Mouse (Mus musculus) kidney, postnatal 4 days (tissue): ENCODE data around the gene Gata2.

Experiments used
- DNase-seq, 2 experiments: peaks; one replicate each; pipeline ENCODE4 v3.0.0; 2021; ENCODE audit warnings: mixed read lengths in 2 of 2

Gata2 gene

GRCm38 (mm10) chr6:88209453-88209852, 15.8 kb downstream of the Gata2 start:
- DNase-seq, result no peak

DNA sequence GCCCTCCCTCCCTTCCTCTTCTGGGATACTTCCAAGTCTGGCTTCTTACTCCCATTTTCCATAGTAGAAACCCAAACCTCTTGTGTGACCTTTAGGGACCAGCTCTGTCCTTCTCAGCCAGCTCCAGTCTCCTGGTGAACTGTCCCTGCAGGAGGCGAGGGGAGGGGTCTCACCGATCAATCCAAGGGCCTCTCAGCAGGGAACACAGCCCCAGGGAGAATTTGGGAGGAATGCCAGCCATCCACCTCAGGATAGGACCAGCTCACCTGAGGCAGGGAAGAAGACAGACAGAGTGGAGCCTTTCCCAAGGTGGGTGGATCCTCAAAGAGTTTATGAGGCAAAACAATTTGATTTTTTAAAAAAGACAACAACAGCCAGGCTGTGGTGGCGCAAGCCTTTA, 16.5 kb downstream of the Gata2 start:
- no peak for DNase-seq

- DNase-seq, result no peak
Measured at GRCm38 (mm10) chr6:88215797-88216196, 22.1 kb downstream of the Gata2 start.

DNA sequence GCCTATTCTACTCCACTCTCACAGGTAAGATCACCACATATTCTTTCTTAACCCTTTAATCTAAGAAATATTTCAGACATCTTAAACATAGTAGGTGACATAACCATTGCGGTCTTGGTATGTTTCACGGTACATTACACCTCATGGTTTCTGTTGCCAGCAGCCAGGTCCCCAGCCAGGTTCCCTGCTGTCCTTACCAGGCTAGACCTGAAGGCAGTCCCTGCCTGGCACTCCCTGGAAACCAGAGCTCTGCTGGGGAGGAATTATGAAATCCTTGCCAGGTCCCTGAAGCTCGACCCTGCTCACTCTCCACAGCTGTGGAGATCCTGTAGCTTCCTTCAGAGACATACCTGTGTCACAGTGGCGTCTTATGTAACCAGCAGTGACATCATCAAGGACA, 22.5 kb downstream of the Gata2 start:
- DNase-seq, result no peak

GRCm38 (mm10) chr6:88219094-88219493, 25.4 kb downstream of the Gata2 start:
- DNase-seq, result no peak

DNA sequence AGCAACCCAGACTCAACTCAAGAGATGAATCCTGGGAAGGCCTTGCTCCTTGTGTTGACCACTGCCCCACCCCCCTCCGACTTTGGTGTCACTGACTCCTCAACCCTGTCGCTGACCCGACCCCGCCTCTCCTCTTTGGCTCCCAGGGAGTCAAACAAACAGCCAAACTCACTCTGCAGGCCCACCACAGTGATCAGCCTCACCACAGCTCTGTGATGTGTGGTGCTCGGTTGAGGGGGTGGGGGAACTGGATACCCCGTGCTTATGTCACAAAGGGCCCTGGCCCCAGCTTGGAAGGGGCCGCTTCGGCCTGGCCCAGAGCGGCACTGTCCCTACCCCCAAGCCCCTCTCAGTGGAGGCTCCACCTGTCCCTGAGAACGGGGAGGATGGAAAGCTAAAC, 28.3 kb downstream of the Gata2 start, which contains the start of gene Dnajb8:
Gene Dnajb8, plus strand, starts transcription at position 301 of the 400 bp plus-strand sequence.
- DNase-seq, result no peak

DNA sequence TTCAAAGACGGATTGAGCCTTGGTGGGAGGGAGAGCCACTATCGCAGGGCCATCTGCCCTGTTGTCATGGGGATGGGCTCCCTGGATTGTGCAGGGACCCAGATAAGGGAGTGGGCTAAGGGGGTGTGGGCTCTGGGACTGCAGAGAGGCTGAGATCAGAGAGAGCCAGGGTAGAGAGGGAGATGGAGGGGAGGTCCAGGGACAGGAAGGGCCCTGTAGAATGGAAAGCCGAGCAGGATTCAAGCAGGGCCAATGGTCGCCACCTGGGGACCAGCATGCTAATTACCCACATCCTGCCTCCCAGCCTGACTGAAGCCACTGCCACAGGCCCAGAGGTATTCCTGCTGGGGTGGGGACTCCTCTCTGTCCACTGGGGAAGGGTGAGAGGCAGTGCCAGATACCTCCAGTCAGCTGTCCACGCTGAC, 32.9 kb downstream of the Gata2 start:
- DNase-seq, result peak in 1 of 2 experiments; percentile 28

DNA sequence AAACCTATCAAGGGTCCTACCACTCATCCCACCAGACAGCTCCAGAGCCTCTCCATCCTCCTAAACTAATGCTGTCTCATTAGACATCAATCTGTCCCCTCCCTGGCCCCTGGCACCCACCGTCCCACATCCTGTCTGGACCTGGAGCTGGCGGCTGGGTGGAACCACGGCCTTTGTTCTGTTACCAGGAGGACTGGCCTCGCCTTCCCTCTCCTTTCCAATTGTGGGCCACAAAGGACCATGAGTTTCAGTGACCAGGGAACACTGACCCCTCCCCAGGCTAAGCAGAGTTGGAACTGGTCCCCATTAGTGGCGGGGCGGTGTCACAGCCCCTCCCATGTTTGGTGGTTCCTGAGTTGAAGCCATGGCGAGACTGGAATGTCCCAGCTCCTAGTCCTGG, 33.8 kb downstream of the Gata2 start:
- no peak for DNase-seq

- no peak for DNase-seq
Measured at GRCm38 (mm10) chr6:88229221-88229620, 35.5 kb downstream of the Gata2 start.

DNA sequence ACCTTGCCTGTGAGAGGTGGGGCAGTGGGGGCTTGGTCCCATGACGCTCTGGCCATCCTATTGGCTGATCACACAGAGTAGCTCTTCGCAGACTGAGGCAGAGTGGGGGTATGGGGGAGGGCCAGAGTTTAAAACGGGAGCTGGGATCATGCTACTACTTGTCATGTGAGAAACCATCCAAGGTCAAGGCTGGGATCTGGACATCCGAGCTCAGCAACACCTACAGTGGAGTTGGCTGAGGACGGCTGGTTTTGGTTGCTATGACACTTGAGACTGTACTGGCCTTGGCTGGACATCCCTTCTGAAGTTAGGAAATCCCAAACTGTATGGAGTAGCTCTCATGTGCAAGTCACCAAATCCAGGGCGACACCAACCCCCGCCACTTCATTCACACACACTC, 38.1 kb downstream of the Gata2 start:
- no peak for DNase-seq

DNA sequence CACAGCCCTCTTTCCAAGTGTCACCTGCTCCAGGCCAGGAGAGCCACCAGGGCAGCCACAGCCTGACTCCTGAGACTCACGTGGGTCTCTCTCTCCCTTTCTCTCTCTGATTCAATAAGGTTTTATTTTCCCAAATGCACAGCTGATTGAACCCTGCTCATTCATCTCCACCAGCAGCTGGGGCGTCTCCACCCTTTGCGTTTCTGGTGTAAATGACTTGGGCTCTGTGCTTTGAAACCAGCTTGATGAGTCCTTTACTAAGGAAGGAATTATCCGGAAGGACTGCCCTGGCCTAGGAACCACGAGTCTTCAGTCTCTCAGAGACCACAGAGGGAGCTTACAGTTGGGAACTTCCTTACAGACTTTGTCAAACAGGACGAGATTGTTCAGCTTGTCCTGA, 38.5 kb downstream of the Gata2 start:
- no peak for DNase-seq

DNA sequence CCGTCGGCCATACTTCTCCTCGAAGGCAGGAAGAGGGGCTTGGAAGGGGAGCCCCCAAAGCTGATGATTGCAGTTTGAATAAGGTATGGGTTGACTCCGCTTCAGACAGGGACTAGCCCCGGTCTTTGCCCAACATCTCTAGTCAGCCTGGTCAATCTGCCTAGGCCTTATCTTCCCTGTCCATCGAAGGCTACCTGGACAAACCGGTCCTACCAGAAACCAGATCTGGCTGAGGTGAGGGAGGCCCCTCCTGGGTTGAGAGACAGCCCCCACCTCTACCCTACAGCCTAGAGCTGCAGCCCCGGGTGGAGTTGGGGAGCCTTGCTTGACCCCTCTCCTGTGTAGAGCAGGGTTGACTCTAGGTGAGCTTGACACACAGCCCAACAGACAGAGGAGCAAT, 40.3 kb downstream of the Gata2 start:
- peak; percentile 51 to 61 for DNase-seq

DNA sequence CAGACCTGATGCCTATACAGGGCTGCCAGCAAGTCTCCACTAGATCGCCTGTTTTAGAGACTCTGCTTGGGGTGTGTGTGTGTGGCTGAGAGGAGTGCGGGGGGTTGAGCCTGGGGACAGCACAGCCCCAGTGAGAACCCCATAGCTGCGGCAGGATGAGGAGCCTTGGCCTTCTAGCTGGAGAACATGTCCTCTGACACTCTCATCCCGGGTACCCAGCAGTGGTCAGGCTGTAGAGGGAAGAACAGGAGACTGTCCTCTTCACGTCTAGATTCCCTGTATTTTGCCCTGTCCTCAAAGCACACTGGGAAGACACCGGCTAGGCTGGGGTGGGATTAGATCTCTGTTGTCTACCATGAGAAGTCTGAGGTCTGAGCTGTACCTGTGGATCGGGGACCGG, 41.8 kb downstream of the Gata2 start:
- DNase-seq, result no peak

DNA sequence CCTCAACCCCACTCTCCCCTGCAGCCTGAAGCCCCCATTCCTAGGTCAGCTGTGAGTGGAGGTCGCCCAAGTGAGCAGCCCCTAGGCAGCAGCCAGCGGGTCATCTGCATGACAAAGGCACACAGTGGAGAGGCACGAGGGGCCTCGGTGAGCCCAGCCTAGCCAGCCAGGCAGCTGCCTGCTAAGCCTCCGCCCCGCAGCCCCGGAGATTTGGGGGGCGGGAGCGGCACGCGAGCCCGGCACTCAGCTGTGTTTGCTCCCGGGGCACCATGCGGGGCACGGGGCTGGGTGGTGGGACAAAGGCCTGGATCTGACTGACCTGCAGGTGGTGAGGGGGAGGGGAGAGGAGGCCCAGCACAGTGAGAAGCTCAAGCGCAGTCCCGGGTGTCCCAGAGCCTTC, 42.3 kb downstream of the Gata2 start:
- peak in 1 of 2 experiments; percentile 15 for DNase-seq

DNA sequence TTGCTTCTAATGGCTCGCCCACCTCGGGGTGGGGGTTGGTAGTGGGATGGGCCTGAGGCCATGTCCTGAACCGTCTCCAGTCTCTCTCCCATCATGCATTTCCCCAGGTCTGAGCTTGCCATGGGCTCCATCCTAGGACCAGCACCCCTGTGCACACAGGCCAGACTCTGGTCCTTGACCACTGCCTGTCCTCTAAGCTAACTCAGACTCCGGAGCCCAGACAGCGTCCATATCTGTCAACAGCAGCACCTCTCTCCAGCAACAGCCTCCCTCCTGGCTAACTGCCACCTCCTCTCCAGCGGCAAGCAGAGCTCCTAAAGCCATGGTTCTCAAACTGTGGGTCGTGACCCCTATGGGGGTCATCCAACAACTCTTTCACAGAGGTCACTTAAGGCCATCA, 42.8 kb downstream of the Gata2 start:
- peak; percentile 35 to 55 for DNase-seq

- peak; percentile 75 to 85 for DNase-seq
Measured at GRCm38 (mm10) chr6:88242604-88243003, 48.9 kb downstream of the Gata2 start.

- DNase-seq, result no peak
Measured at GRCm38 (mm10) chr6:88249231-88249630, 55.5 kb downstream of the Gata2 start.

- no peak for DNase-seq
Measured at GRCm38 (mm10) chr6:88251396-88251795, 57.7 kb downstream of the Gata2 start.

DNA sequence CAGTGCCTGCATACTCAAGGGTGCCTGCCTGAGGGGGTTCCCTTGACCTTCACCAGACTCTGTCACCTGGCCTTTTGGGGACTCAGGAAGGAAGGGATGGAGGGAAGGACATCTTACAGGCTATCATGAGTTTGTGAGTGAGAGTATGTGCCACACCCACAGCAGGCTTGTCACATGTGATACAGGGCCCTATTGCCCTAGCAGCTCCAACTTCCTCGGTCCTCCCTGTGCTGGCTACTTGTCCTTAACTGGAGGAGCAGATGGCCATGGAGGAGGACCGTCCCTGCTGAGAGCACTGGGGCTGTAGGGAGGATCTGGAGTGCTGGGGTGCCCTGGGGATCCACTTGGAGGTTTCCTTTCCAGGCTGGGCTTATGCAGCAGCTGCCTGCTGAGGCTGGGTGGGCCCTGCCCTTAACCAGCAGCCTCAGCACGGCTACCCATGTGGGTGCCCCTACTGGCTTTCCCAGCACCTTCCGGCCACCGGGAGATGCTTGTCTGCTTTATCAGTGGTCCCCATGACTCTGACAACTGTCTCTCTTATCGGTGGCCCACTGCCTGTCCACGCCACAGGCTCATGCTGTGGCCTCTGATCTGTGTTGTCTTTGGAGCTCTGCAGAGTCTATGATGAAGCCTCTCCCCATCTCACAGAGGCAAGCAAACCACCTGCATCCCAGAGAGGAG, 58.2 kb downstream of the Gata2 start:
- no peak for DNase-seq

DNA sequence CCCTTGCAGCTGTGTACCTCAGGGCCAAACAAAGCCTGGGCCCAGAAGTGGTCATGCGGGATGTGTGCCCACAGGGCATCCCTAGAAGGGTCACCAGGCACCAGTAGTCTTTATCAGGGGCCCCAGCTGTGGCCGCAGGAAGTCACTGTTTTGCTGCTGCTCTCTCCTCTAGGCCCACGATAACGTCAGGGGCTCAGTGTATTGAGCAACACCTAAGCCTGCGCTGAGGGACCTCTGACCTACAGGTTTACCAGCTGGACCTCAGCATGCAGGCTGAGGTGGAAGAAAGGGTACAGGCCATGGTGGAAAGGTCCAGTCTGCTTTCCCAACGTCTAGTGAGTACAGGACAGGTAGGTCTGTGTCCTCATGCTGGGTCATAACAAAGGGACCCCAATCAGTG, 60.4 kb downstream of the Gata2 start:
- DNase-seq, result no peak

DNA sequence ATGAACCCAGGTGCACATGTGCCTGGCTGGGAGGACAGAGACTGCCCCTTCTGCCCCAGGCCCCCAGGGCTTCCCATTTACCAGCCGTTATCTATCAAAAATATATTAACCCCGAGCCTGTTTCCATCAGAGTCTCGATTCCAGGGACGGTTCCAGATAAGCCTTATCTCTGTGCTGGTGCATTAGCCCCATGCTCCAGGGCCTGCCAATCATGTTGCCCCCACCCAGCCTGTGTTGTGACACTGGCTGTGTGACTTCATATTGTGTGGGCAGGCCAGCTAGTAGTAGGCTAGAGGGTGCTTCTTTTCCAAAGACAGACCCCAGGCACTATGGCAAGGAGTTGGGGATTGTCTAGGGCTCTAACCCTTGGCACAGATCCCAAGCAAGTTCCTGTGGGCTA, 61.7 kb downstream of the Gata2 start:
- no peak for DNase-seq
